Mouse (Mus musculus) forebrain, embryonic 12.5 days (tissue): ENCODE measurements around the gene Kcnk5. TPM values are rescaled to one million over a fixed set of nuclear protein-coding genes. Genes with fewer than 3 reads are reported as not detected.

Experiments
- ATAC-seq: fragments of 200-750 bp; cut with Nextera tagmentation; 2 replicates; pipeline ENCODE4 v1.8.0; 2017; ENCODE audit warnings: moderate TSS enrichment; ENCODE audit not compliant: low FRiP score
- H3K27ac ChIP-seq: fragments of 300-500 bp; sonication (generic); 2 replicates; pipeline ENCODE4 v1.5.1; 2016; ENCODE audit warnings: mild to moderate bottlenecking
- H3K27me3 ChIP-seq: fragments of 300-500 bp; sonication (generic); 2 replicates; pipeline ENCODE4 v1.6.1; 2016; ENCODE audit warnings: mild to moderate bottlenecking
- H3K36me3 ChIP-seq: fragments of 300-500 bp; sonication (generic); replicated peaks from 2 replicates; pipeline ENCODE4 v1.6.1; 2016; ENCODE audit warnings: mild to moderate bottlenecking
- H3K4me1 ChIP-seq: fragments of 300-500 bp; sonication (generic); 2 replicates; pipeline ENCODE4 v1.6.1; 2016
- H3K4me2 ChIP-seq: fragments of 300-500 bp; sonication (generic); 2 replicates; pipeline ENCODE4 v1.6.1; 2016; ENCODE audit warnings: mild to moderate bottlenecking, moderate library complexity
- H3K4me3 ChIP-seq: fragments of 300-500 bp; sonication (generic); replicated peaks from 2 replicates; pipeline ENCODE4 v1.5.1; 2016; ENCODE audit warnings: mild to moderate bottlenecking
- H3K9ac ChIP-seq: fragments of 300-500 bp; sonication (generic); 2 replicates; pipeline ENCODE4 v1.6.1; 2016; ENCODE audit warnings: mild to moderate bottlenecking
- H3K9me3 ChIP-seq: fragments of 300-500 bp; sonication (generic); 2 replicates; pipeline ENCODE4 v1.6.1; 2016
- WGBS: fragments of 180-500 bp; shearing (Covaris S2); methylation state at CpG from one replicate; pipeline ENCODE4 v1.1.7; 2016; 5-methylcytosine and 5-hydroxymethylcytosine counted together
- polyA plus RNA-seq: library from polyadenylated mRNA; unstranded; fragments of >200 nt; fragmentation: Nextera tagmentation; extraction: Ambion mirVana; gene quantifications from 2 replicates; pipeline ENCODE4 v1.2.1, GENCODE M21; 2016

Gene Kcnk5
- polyA plus RNA-seq, 1 experiment from 2014 or later: 13.8 TPM

GRCm38 (mm10) chr14:20128162-20128561 is 53.4 kb downstream of the Kcnk5 start:
- Histone ChIP-seq H3K9me3 (no peaks in the 10 kb centered on the region), H3K9ac (no peak overlapping the region), H3K36me3 (no peaks in the 10 kb centered on the region), H3K4me2 (no peak overlapping the region), H3K4me1 (no peaks in the 10 kb centered on the region; the same call in 1 of the 2 replicates), H3K4me3 (no peak overlapping the region), H3K27me3 (no peaks in the 10 kb centered on the region), H3K27ac (no peak overlapping the region)
- no peak for ATAC-seq
- 87% methylated on average over 6 of the region's 6 CpGs for WGBS

GRCm38 (mm10) chr14:20127406-20128087 is 54.1 kb downstream of the Kcnk5 start:
- H3K4me2 ChIP-seq: no peak overlapping the region
- WGBS: 84% methylated on average over 15 of the region's 15 CpGs
- no peak overlapping the region for H3K27ac ChIP-seq
- H3K9ac ChIP-seq: no peak overlapping the region
- no peaks in the 10 kb centered on the region for H3K9me3 ChIP-seq
- H3K27me3 ChIP-seq: no peaks in the 10 kb centered on the region
- no peak overlapping the region for H3K4me3 ChIP-seq
- ATAC-seq: no peak
- no peaks in the 10 kb centered on the region; the same call in 1 of the 2 replicates for H3K4me1 ChIP-seq
- no peaks in the 10 kb centered on the region for H3K36me3 ChIP-seq

DNA sequence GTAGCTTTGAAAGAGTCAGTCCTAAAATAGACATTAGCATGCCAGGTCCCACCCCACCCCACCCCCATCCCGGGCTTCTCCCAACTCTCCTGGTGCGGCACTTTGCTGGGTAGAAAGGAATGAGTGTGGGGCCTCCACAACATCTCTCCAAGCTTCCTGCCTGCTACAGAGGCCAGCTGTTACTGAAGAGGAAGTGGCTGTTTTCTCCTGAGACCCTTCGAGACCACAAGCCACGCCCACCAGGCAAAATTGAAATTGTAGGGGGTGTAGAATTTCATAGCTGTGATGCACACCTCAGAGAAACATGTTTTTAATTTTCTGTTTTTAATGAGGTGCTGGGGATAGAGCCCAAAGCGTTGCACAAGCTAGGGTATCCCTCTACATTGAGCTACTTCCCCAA is 60.7 kb downstream of the Kcnk5 start:
- Histone ChIP-seq H3K27me3 (no peaks in the 10 kb centered on the region), H3K27ac (no peak overlapping the region), H3K36me3 (no peaks in the 10 kb centered on the region), H3K9me3 (no peaks in the 10 kb centered on the region), H3K4me2 (no peak overlapping the region), H3K4me3 (no peak overlapping the region), H3K4me1 (no peaks in the 10 kb centered on the region), H3K9ac (no peak overlapping the region)
- WGBS: 87% methylated on average over 5 of the region's 5 CpGs
- no peak for ATAC-seq

GRCm38 (mm10) chr14:20120012-20120411 is 61.6 kb downstream of the Kcnk5 start:
- Histone ChIP-seq H3K36me3 (no peaks in the 10 kb centered on the region), H3K4me1 (no peaks in the 10 kb centered on the region), H3K4me3 (no peak overlapping the region), H3K9me3 (no peaks in the 10 kb centered on the region), H3K27ac (no peak overlapping the region), H3K4me2 (no peak overlapping the region), H3K27me3 (no peaks in the 10 kb centered on the region), H3K9ac (no peak overlapping the region)
- 96% methylated on average over 11 of the region's 11 CpGs for WGBS
- ATAC-seq: no peak

DNA sequence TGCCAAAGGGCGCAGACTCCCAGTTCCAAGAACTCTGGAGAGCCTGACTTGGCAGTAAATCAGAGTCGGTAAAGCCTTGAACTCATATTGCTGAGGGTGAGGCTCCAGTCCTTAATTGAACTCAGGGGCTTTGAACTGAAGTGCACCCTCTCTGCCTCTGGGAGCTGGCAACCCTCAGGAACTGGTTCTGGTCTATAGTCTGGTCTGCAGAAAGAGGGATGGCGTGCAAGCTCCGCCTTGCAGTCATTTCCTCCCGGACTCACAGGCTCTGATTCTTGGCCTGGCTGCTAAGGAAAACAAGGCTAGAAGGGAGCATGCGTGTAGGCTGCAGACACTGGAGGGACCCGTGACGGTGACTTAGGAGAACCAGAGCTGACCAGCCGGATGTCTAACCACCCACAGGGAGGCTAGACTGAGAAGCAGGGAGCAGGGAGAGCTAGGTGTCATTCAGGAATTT is 65.4 kb downstream of the Kcnk5 start:
- Histone ChIP-seq H3K9ac (no peak overlapping the region), H3K36me3 (no peaks in the 10 kb centered on the region), H3K27me3 (0 out of 2 replicates have a peak, but pooled peaks cover 4% of the 10 kb centered on the region), H3K4me3 (no peak overlapping the region), H3K27ac (no peak overlapping the region), H3K9me3 (no peaks in the 10 kb centered on the region), H3K4me2 (no peak overlapping the region), H3K4me1 (no peaks in the 10 kb centered on the region)
- 68% methylated on average over 9 of the region's 9 CpGs for WGBS
- ATAC-seq: no peak

GRCm38 (mm10) chr14:20114951-20115350 is 66.7 kb downstream of the Kcnk5 start:
- no peaks in the 10 kb centered on the region for H3K9me3 ChIP-seq
- ATAC-seq: no peak
- no peaks in the 10 kb centered on the region for H3K36me3 ChIP-seq
- H3K4me3 ChIP-seq: no peak overlapping the region
- WGBS: 86% methylated on average over 6 of the region's 6 CpGs
- H3K27me3 ChIP-seq: 0 out of 2 replicates have a peak, but pooled peaks cover 4% of the 10 kb centered on the region
- no peak overlapping the region for H3K4me2 ChIP-seq
- H3K4me1 ChIP-seq: no peaks in the 10 kb centered on the region
- H3K9ac ChIP-seq: no peak overlapping the region
- H3K27ac ChIP-seq: no peak overlapping the region

DNA sequence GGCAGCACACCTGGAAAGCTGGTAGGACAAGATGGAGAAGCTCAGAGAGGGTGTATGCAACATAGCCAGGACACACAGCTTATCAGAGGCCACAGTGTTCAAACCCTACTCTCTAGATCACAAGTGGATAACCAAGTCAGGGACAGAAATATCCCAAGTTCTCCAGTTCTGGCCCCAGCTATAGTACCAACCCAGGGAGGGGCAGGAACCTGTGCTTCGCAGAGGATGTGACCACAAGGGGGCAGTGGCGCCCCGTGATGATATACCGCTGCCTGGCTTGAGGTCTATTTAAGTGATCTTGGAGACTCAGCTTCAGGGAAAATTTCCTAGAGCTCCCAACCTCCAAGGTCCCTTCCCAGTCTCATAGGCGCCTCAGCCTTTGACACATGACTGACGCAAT is 67.6 kb downstream of the Kcnk5 start:
- Histone ChIP-seq H3K4me1 (no peaks in the 10 kb centered on the region), H3K9me3 (no peaks in the 10 kb centered on the region), H3K27ac (no peak overlapping the region), H3K4me3 (no peak overlapping the region), H3K4me2 (no peak overlapping the region), H3K9ac (no peak overlapping the region), H3K36me3 (no peaks in the 10 kb centered on the region), H3K27me3 (0 out of 2 replicates have a peak, but pooled peaks cover 4% of the 10 kb centered on the region)
- ATAC-seq: peak; percentile 61
- WGBS: 6% methylated on average over 6 of the region's 6 CpGs

DNA sequence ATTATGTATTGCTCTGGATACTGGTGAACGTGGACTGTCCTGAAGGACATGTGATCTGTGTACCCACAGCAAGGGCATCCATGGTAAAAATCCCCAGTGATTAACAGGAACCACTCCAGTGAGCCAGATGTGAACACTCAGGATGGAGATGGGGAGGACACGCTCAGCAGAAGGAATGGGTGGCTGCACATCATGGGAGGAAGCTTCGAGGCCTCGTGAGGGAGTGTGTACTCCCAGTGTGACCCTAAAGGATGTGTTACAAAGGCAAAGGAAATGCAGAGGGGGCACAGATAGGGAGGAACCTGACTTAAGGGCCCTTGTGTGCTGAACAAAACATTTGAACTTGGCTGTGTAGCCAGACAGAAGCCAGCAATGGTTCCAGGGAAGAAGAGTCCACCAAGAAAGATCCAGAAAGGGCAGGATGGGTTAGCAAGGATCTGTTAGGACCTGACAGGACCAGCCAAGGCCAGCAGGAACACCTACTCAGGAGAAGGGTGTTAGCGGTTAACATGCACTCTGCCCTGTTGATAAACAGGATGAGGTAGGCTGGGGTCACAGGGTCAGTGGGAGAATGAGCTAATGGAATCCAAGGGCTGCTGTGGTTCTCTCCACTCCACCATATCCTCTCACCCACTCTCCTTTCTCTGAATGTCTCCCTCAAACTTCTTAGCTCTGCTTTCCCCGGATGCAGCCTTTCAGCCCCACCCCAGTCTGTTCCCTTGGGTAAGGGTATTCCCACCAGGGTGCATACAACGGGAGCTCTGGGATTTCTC is 68.2 kb downstream of the Kcnk5 start:
- Histone ChIP-seq H3K9me3 (no peaks in the 10 kb centered on the region), H3K4me1 (no peaks in the 10 kb centered on the region), H3K9ac (no peak overlapping the region), H3K27ac (no peak overlapping the region), H3K4me3 (no peak overlapping the region), H3K36me3 (no peaks in the 10 kb centered on the region), H3K4me2 (no peak overlapping the region), H3K27me3 (0 out of 2 replicates have a peak, but pooled peaks cover 4% of the 10 kb centered on the region)
- ATAC-seq: no peak
- 69% methylated on average over 7 of the region's 7 CpGs for WGBS

DNA sequence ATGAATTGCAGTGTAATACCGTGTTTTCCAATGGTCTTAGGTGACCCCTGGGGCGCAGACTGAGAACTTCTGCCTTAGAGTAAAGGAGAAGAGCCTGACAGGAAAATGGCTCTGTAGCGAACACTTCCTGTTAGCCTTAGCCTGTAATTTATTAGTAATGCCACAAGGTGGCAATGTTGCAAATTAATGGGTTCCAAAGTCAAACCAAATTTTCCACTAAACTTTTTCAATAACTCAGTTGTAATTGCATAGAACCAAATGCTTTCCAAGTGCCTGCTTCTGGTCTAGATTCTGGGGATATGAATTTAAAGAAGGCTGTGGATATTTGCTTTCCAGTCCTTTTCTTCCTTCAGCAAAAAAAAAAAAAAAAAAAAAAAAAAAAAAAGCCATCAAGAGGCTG is 69.4 kb downstream of the Kcnk5 start:
- no peaks in the 10 kb centered on the region for H3K4me1 ChIP-seq
- H3K27me3 ChIP-seq: 0 out of 2 replicates have a peak, but pooled peaks cover 4% of the 10 kb centered on the region
- ATAC-seq: no peak
- H3K36me3 ChIP-seq: no peaks in the 10 kb centered on the region
- WGBS: 75% methylated on average over 3 of the region's 3 CpGs
- H3K4me3 ChIP-seq: no peak overlapping the region
- no peak overlapping the region for H3K27ac ChIP-seq
- no peak overlapping the region for H3K9ac ChIP-seq
- no peak overlapping the region for H3K4me2 ChIP-seq
- H3K9me3 ChIP-seq: no peaks in the 10 kb centered on the region

DNA sequence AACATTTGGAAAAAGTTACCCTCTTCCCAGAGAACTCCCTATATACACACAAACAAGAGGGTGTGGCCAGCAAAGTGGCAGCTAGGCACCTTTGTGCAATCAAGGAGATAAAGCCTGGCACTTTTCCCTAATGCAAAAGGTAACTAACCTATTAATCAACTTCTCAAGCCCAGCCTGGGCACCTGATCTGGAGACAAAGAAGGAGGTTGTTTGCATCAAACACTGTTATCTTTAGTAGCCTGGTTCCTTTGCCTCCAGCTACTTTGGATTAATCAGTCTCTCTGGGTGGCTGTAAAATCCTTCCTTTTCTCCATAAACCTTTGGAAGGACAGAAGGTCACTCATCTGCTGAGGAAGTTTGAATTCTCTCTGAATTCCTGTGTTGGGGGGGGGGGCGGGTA is 70.7 kb downstream of the Kcnk5 start:
- Histone ChIP-seq H3K4me3 (no peak overlapping the region), H3K36me3 (no peaks in the 10 kb centered on the region), H3K9ac (no peak overlapping the region), H3K27ac (no peak overlapping the region), H3K9me3 (no peaks in the 10 kb centered on the region), H3K27me3 (0 out of 2 replicates have a peak, but pooled peaks cover 4% of the 10 kb centered on the region), H3K4me1 (no peaks in the 10 kb centered on the region), H3K4me2 (no peak overlapping the region)
- 88% methylated on average over 1 of the region's 1 CpGs for WGBS
- no peak for ATAC-seq

DNA sequence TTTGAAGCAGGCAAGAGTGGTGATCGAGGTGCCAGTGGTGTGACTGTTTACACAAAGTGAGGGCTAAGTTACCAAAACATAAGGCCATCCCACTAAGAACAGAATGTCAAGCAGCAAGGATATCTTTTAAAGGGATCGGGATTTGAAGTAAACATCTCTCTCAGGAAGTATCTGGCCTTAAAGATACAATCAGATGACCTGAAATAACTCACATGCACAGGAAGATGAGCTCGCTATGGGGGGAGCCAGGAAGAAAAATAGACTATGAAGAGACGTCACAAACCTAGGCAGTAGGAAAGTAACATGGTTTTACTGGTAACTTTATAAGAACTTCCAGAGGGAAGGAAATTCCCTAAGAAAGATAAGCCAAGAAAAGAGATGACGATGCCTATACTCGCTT is 75.3 kb downstream of the Kcnk5 start:
- Histone ChIP-seq H3K4me3 (no peak overlapping the region), H3K36me3 (no peaks in the 10 kb centered on the region), H3K4me2 (no peak overlapping the region), H3K27me3 (no peaks in the 10 kb centered on the region), H3K9me3 (no peaks in the 10 kb centered on the region), H3K27ac (no peak overlapping the region), H3K9ac (no peak overlapping the region), H3K4me1 (no peaks in the 10 kb centered on the region)
- WGBS: 85% methylated on average over 6 of the region's 6 CpGs
- ATAC-seq: no peak

- no peak for ATAC-seq
- Histone ChIP-seq H3K27ac (no peak overlapping the region), H3K4me1 (no peaks in the 10 kb centered on the region), H3K9ac (no peak overlapping the region), H3K9me3 (no peaks in the 10 kb centered on the region), H3K4me2 (no peak overlapping the region), H3K36me3 (no peaks in the 10 kb centered on the region), H3K27me3 (no peaks in the 10 kb centered on the region), H3K4me3 (no peak overlapping the region)
- WGBS: 51% methylated on average over 4 of the region's 4 CpGs
Measured at GRCm38 (mm10) chr14:20103207-20103606, 78.4 kb downstream of the Kcnk5 start.
